Mouse (Mus musculus) lung, embryonic 16.5 days (tissue): Measurements from ENCODE around the gene Pqlc3. TPM values are rescaled to one million over a fixed set of nuclear protein-coding genes. Genes with fewer than 3 reads are reported as not detected.
"Not testable (repeated sequence)": the region's sequence is repeated elsewhere in the genome, so short reads cannot be mapped to it uniquely, and the experiment has no call there.

ENCODE experiments used
- ATAC-seq: fragments of 200-750 bp; cut with Nextera tagmentation; 2 replicates; pipeline ENCODE4 v1.8.0; 2017; ENCODE audit warnings: low read depth, mild to moderate bottlenecking, moderate library complexity
- H3K27ac ChIP-seq: fragments of 300-500 bp; sonication (generic); 2 replicates; pipeline ENCODE4 v1.5.1; 2014; ENCODE audit warnings: mild to moderate bottlenecking, control low read depth, low read length
- H3K27me3 ChIP-seq: fragments of 300-500 bp; sonication (generic); 2 replicates; pipeline ENCODE4 v1.6.1; 2014; ENCODE audit warnings: low read depth, low read length, mixed read lengths; ENCODE audit not compliant: control insufficient read depth, insufficient read depth
- H3K36me3 ChIP-seq: fragments of 300-500 bp; sonication (generic); 2 replicates; pipeline ENCODE4 v1.6.1; 2014; ENCODE audit warnings: low read length; ENCODE audit not compliant: control insufficient read depth, insufficient read depth
- H3K4me1 ChIP-seq: fragments of 300-500 bp; sonication (generic); replicated peaks from 2 replicates; pipeline ENCODE4 v1.6.1; 2014; ENCODE audit warnings: low read length, mixed read lengths; ENCODE audit not compliant: control insufficient read depth, insufficient read depth
- H3K4me2 ChIP-seq: fragments of 300-500 bp; sonication (generic); 2 replicates; pipeline ENCODE4 v1.6.1; 2014; ENCODE audit warnings: low read depth, low read length, control low read depth
- H3K4me3 ChIP-seq: fragments of 300-500 bp; sonication (generic); 2 replicates; pipeline ENCODE4 v1.5.1; 2014; ENCODE audit warnings: mild to moderate bottlenecking, low read length, control low read depth
- H3K9ac ChIP-seq: fragments of 300-500 bp; sonication (generic); 2 replicates; pipeline ENCODE4 v1.6.1; 2014; ENCODE audit warnings: low read length, control low read depth
- H3K9me3 ChIP-seq: fragments of 300-500 bp; sonication (generic); 2 replicates; pipeline ENCODE4 v1.6.1; 2016; ENCODE audit warnings: low read length; ENCODE audit not compliant: control insufficient read depth
- WGBS: fragments of 180-500 bp; shearing (Covaris S2); extraction: QIAGEN DNeasy Blood & Tissue Kit; methylation state at CpG from one replicate; pipeline ENCODE4 v1.1.7; 2014; 5-methylcytosine and 5-hydroxymethylcytosine counted together
- polyA plus RNA-seq: library from polyadenylated mRNA; unstranded; fragments of >200 nt; fragmentation: Nextera tagmentation; extraction: Ambion mirVana; gene quantifications from 2 replicates; pipeline ENCODE4 v1.2.1, GENCODE M21; 2015

Gene Pqlc3
- polyA plus RNA-seq, 1 experiment from 2014 or later: 6.2 TPM

- Histone ChIP-seq H3K27me3 (no peaks in the 10 kb centered on the region), H3K27ac (no peak overlapping the region), H3K9ac (no peak overlapping the region), H3K9me3 (no peaks in the 10 kb centered on the region), H3K4me2 (no peak overlapping the region), H3K36me3 (no peaks in the 10 kb centered on the region), H3K4me1 (no peaks in the 10 kb centered on the region), H3K4me3 (no peak overlapping the region)
- 54% methylated on average over 2 of the region's 2 CpGs for WGBS
- no peak for ATAC-seq
These were observed 34.9 kb upstream of the Pqlc3 start for GRCm38 (mm10) chr12:17035128-17035527.

DNA sequence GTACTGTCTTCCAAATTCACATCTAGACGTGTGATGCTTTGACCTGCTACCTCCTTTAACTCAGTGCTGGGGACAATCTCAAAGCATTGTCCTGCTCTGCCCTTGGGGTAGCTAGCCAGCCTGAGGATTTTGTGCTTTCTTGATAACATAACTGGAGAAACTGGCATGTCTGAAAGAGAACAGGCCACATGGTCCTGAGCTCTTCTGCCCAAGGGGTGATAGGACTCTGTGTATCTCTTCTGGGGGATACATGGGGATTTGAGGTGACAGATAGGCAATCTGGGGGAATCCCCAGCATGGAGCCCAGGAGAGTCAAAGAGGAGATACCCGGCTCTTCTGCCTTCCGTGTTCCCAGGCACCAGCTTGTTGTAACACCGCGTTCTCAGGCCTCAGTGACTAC lies 34.5 kb upstream of the Pqlc3 start:
- ATAC-seq: no peak
- WGBS: 86% methylated on average over 5 of the region's 5 CpGs
- Histone ChIP-seq H3K4me1 (no peaks in the 10 kb centered on the region), H3K4me3 (no peak overlapping the region), H3K36me3 (no peaks in the 10 kb centered on the region), H3K4me2 (no peak overlapping the region), H3K9me3 (no peaks in the 10 kb centered on the region), H3K9ac (no peak overlapping the region), H3K27me3 (no peaks in the 10 kb centered on the region), H3K27ac (no peak overlapping the region)

DNA sequence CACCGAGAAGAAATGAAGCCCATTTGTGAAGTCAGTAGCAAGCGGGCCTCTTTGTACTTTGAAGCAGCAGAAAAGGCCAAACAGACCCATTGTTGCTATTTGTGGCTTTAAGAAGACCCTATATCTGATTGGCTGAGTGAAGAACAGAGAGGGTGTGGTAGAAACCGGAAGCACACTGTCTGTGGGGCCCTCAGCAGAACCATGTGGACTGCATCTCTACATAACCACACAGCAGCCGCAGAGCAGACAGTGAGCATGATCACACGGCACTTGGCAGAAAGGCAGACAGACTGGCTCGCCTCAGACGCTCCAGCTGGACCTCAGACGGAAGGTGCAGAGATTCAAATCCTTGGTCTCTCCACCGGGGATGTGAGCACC lies 33.2 kb upstream of the Pqlc3 start:
- no peak overlapping the region for H3K9ac ChIP-seq
- no peak overlapping the region for H3K4me2 ChIP-seq
- H3K4me3 ChIP-seq: no peak overlapping the region
- whole genome bisulfite sequencing: 62% methylated on average over 9 of the region's 9 CpGs
- H3K27me3 ChIP-seq: no peaks in the 10 kb centered on the region
- H3K4me1 ChIP-seq: no peaks in the 10 kb centered on the region
- ATAC-seq: no peak
- no peak overlapping the region for H3K27ac ChIP-seq
- no peaks in the 10 kb centered on the region for H3K36me3 ChIP-seq
- no peaks in the 10 kb centered on the region for H3K9me3 ChIP-seq

- Histone ChIP-seq H3K4me3 (no peak overlapping the region), H3K4me1 (no peaks in the 10 kb centered on the region), H3K4me2 (no peak overlapping the region), H3K9ac (no peak overlapping the region), H3K36me3 (no peaks in the 10 kb centered on the region), H3K27ac (no peak overlapping the region), H3K27me3 (no peaks in the 10 kb centered on the region), H3K9me3 (no peaks in the 10 kb centered on the region)
- 39% methylated on average over 13 of the region's 13 CpGs for WGBS
- 0 out of 2 replicates have a peak, but pooled peaks have one; percentile 42 for ATAC-seq
These were observed 32.7 kb upstream of the Pqlc3 start for GRCm38 (mm10) chr12:17032694-17033463.

GRCm38 (mm10) chr12:17024554-17025110 lies 24.4 kb upstream of the Pqlc3 start:
- no peaks in the 10 kb centered on the region for H3K36me3 ChIP-seq
- no peak overlapping the region for H3K27ac ChIP-seq
- no peaks in the 10 kb centered on the region for H3K9me3 ChIP-seq
- no peaks in the 10 kb centered on the region for H3K4me1 ChIP-seq
- H3K4me3 ChIP-seq: no peak overlapping the region
- no peak for ATAC-seq
- no peak overlapping the region for H3K9ac ChIP-seq
- H3K4me2 ChIP-seq: no peak overlapping the region
- no peaks in the 10 kb centered on the region for H3K27me3 ChIP-seq
- WGBS: 89% methylated on average over 6 of the region's 6 CpGs

DNA sequence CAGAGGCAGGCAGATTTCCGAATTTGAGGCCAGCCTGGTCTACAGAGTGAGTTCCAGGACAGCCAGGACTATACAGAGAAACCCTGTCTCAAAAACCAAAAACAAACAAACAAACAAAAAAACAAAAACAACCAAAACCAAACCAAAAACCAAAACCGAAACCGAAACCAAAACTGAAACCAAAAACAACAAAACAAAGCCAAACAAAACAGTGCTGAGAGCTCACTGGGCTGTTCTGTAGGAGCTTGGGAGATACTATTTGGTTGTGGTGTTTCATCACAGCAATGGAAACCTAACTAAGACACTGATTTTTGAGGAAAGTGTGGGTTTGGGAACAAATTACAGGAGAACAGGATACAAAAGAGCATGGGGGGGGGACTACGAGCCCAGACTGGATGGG lies 21.9 kb upstream of the Pqlc3 start:
- no peak overlapping the region for H3K4me2 ChIP-seq
- H3K27me3 ChIP-seq: no peaks in the 10 kb centered on the region
- no peak overlapping the region for H3K4me3 ChIP-seq
- no peak overlapping the region for H3K27ac ChIP-seq
- 82% methylated on average over 4 of the region's 4 CpGs for WGBS
- no peaks in the 10 kb centered on the region for H3K36me3 ChIP-seq
- no peak for ATAC-seq
- no peak overlapping the region for H3K9ac ChIP-seq
- H3K4me1 ChIP-seq: no peaks in the 10 kb centered on the region
- H3K9me3 ChIP-seq: no peaks in the 10 kb centered on the region

GRCm38 (mm10) chr12:17021125-17021524 lies 20.9 kb upstream of the Pqlc3 start:
- H3K27me3 ChIP-seq, H3K36me3 ChIP-seq, H3K4me1 ChIP-seq, ATAC-seq, H3K9me3 ChIP-seq, H3K9ac ChIP-seq, H3K4me2 ChIP-seq, H3K4me3 ChIP-seq, H3K27ac ChIP-seq: not testable (repeated sequence)
- 70% methylated on average over 4 of the region's 4 CpGs for WGBS

DNA sequence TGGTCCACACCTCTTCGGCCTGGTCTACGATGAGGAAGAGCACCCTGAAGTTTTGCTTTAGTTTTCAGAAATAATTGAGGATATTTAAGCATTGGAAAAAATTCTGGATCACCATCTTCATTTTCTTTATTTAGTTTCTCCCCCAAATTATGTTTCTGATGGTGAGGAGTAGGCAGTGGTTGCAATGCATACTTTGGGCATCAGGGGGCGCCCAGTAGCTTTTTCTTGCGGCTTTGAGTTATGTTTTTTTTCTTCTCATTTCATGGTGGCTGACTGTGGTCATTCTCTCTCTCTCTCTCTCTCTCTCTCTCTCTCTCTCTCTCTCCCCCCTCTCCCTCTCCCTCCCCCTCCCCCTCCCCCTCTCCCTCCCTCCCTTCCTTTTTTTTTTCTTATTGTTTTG lies 18.3 kb upstream of the Pqlc3 start:
- ATAC-seq: no peak
- 30% methylated on average over 4 of the region's 4 CpGs for WGBS

GRCm38 (mm10) chr12:17015711-17016110 lies 15.5 kb upstream of the Pqlc3 start:
- Histone ChIP-seq H3K27me3 (no peaks in the 10 kb centered on the region), H3K36me3 (no peaks in the 10 kb centered on the region), H3K4me1 (peaks cover 5% of the 10 kb centered on the region; the same call in 1 of the 2 replicates), H3K9me3 (no peaks in the 10 kb centered on the region), H3K27ac (no peak overlapping the region), H3K4me3 (no peak overlapping the region), H3K9ac (no peak overlapping the region), H3K4me2 (no peak overlapping the region)
- ATAC-seq: no peak
- 62% methylated on average over 2 of the region's 2 CpGs for WGBS

More for the DNA sequence above, 18.3 kb upstream of the Pqlc3 start:
- Histone ChIP-seq H3K9me3 (no peaks in the 10 kb centered on the region), H3K27me3 (no peaks in the 10 kb centered on the region), H3K4me2 (no peak overlapping the region), H3K4me1 (no peaks in the 10 kb centered on the region), H3K4me3 (no peak overlapping the region), H3K9ac (no peak overlapping the region), H3K36me3 (no peaks in the 10 kb centered on the region), H3K27ac (no peak overlapping the region)
